Mouse (Mus musculus): ENCODE measurements around the gene Naaladl1.

Gene Naaladl1

GRCm38 (mm10) chr19:6082156-6082555 is 23.4 kb upstream of the Naaladl1 start, which contains the start of gene Gm28374:
Gene Gm28374 (minus strand): TSS chr19:6082256.
- no peak for DNase-seq (ENCODE audit: low spot score in 2 of 2)

GRCm38 (mm10) chr19:6084478-6085248 is 20.9 kb upstream of the Naaladl1 start, which contains the start of the genes Zfpl1 and Cdca5:
Gene Zfpl1 (minus strand): TSS chr19:6084956.
Gene Cdca5 (plus strand): TSS chr19:6084983.
- peak; percentile 92 to 93 for DNase-seq (ENCODE audit: low spot score in 2 of 2)

- DNase-seq (ENCODE audit: low spot score in 2 of 2), result no peak
Measured at GRCm38 (mm10) chr19:6085417-6085879, 20.1 kb upstream of the Naaladl1 start.

- no peak for DNase-seq (ENCODE audit: low spot score in 2 of 2)
Measured at GRCm38 (mm10) chr19:6088841-6089240, 16.7 kb upstream of the Naaladl1 start.

GRCm38 (mm10) chr19:6094119-6094518 is 11.5 kb upstream of the Naaladl1 start, which contains the start of gene AC131692.1:
Gene AC131692.1 (plus strand): TSS chr19:6094419.
- no peak for DNase-seq (ENCODE audit: low spot score in 2 of 2)

- DNase-seq (ENCODE audit: low spot score in 2 of 2), result no peak
Measured at GRCm38 (mm10) chr19:6097847-6098246, 7.7 kb upstream of the Naaladl1 start.

- DNase-seq (ENCODE audit: low spot score in 2 of 2), result no peak
Measured at GRCm38 (mm10) chr19:6101186-6101585, 4.4 kb upstream of the Naaladl1 start.

- no peak for DNase-seq (ENCODE audit: low spot score in 2 of 2)
Measured at GRCm38 (mm10) chr19:6102169-6102853, 3.3 kb upstream of the Naaladl1 start.

GRCm38 (mm10) chr19:6104476-6104875 is 1.1 kb upstream of the Naaladl1 start:
- DNase-seq (ENCODE audit: low spot score in 2 of 2), result no peak

- DNase-seq (ENCODE audit: low spot score in 2 of 2), result no peak
Measured at GRCm38 (mm10) chr19:6113116-6113515, 7.5 kb downstream of the Naaladl1 start.

- no peak for DNase-seq (ENCODE audit: low spot score in 2 of 2)
Measured at GRCm38 (mm10) chr19:6116113-6116850, 10.7 kb downstream of the Naaladl1 start.

- no peak for DNase-seq (ENCODE audit: low spot score in 2 of 2)
Measured at GRCm38 (mm10) chr19:6117346-6117985, 11.9 kb downstream of the Naaladl1 start.

- peak; percentile 79 to 82 for DNase-seq (ENCODE audit: low spot score in 2 of 2)
Measured at GRCm38 (mm10) chr19:6117986-6118676, 12.5 kb downstream of the Naaladl1 start, which contains the start of gene Sac3d1. Gene Sac3d1 (minus strand): TSS chr19:6118650.

- DNase-seq (ENCODE audit: low spot score in 2 of 2), result no peak
Measured at GRCm38 (mm10) chr19:6118677-6119185, 13.1 kb downstream of the Naaladl1 start.

- no peak for DNase-seq (ENCODE audit: low spot score in 2 of 2)
Measured at GRCm38 (mm10) chr19:6121761-6122160, 16.2 kb downstream of the Naaladl1 start.

- DNase-seq (ENCODE audit: low spot score in 2 of 2), result no peak
Measured at GRCm38 (mm10) chr19:6123330-6123729, 17.7 kb downstream of the Naaladl1 start.

GRCm38 (mm10) chr19:6124898-6125297 is 19.3 kb downstream of the Naaladl1 start:
- DNase-seq (ENCODE audit: low spot score in 2 of 2), result no peak

GRCm38 (mm10) chr19:6126289-6126688 is 20.7 kb downstream of the Naaladl1 start:
- DNase-seq (ENCODE audit: low spot score in 2 of 2), result no peak

- no peak for DNase-seq (ENCODE audit: low spot score in 2 of 2)
Measured at GRCm38 (mm10) chr19:6126789-6127580, 21.4 kb downstream of the Naaladl1 start.
